Mouse (Mus musculus) c-Kit-negative CD71-positive TER-119-positive erythroid progenitor cells, embryonic 14.5 days (primary cell): Measurements from ENCODE around the gene Zbtb40.

Source experiments
- DNase-seq: peaks from one replicate; pipeline ENCODE4 v3.0.0-alpha.2; 2013; ENCODE audit warnings: low read depth, low spot score

Gene Zbtb40

DNA sequence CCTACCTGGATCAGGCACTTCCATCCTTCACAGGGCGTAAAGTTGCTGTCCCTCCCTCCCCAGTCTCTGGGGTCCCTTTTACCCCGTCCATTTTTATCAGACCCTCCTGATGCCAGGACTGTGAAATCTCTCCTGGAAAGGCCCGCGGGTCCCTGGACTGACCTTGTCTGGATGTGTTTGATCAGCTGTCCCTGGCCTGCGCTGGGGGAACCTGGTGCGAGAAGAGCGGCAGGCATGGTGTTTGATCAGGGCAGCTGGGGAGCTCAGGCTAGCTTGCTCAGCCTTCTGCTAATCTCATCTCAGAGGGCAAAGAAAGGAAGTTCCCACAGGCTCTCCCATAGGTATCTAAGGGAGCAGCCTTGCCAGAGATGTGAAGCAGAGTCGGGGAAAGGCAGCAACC lies 71.4 kb downstream of the Zbtb40 start:
- DNase-seq, result no peak

DNA sequence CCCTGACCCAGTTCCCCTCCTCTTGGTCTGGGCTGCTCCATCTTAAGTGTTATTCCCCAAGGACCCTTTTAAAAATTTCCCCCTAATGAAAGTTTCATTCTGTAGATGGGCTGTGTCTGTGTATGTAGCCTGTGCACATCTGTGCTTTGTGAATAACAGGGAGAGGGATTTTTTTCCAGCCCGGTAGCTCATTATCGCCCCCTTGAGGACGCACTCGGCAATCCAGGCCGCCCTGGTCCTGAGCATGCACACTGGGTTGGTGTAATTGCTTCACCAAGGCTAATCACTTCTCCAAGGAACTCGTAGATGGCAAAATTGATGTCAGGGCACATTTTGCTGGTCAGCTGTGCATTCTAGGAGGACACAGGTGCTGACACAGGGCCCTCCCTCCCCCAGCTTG lies 77.7 kb downstream of the Zbtb40 start:
- DNase-seq, result peak; percentile 42

DNA sequence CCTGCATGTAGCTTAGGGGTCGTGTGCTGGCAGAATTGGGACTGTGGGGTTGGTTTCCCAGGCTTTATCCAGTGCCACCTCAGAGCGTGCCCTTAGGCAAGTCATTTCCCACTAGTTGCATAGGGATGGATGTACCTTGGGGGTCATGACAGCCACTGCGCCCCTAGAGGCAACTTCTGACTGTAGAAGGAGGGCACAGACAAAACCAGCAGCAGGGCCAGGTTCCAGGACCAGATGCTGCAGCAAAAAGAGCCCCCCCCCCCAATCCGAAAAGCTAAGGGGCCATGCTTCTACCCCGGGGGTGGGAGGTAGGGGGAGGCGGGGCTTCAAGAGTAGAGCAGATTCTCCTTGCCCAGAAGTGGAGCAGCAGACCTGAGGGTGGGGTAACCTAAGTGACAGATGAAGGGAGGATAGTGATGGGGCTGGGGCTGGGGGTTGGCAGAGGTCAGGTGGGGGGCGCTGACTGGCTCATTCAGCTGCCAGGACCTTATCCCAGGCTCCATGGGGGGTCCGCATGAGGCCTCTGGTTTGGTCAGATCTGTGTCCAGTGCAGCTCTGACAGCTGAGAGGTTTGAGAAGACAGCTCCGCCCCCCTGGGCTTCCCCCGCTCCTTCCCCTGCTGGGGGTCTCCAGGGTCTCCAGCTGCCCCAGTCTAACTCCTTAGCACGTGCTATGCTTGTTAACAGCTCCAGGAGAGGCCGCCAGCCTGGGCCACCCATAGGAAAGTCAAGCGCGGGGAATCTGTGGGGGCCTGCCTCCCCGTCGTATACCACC lies 78.9 kb downstream of the Zbtb40 start:
- no peak for DNase-seq

DNA sequence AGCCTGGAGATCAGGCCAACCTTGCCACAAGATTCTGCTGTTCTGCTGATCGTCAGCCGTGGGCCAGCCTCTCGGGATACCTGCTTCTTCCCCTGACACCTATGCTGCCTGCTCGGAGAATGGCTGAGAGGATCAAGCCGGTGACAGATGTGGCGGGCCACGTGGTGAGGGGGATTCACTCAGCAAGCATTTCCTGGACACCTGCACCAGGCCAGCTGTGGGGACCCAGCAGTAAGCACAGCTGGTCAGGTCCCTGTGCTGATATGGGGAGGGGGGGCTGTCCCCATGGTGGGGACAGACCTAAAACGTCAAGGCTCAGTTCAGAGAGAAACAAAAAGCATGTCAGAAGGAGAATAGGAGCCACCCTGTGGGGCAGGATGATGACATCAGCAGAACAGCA lies 79.5 kb downstream of the Zbtb40 start:
- no peak for DNase-seq

GRCm38 (mm10) chr4:136967511-136967910 lies 81.1 kb downstream of the Zbtb40 start:
- no peak for DNase-seq

DNA sequence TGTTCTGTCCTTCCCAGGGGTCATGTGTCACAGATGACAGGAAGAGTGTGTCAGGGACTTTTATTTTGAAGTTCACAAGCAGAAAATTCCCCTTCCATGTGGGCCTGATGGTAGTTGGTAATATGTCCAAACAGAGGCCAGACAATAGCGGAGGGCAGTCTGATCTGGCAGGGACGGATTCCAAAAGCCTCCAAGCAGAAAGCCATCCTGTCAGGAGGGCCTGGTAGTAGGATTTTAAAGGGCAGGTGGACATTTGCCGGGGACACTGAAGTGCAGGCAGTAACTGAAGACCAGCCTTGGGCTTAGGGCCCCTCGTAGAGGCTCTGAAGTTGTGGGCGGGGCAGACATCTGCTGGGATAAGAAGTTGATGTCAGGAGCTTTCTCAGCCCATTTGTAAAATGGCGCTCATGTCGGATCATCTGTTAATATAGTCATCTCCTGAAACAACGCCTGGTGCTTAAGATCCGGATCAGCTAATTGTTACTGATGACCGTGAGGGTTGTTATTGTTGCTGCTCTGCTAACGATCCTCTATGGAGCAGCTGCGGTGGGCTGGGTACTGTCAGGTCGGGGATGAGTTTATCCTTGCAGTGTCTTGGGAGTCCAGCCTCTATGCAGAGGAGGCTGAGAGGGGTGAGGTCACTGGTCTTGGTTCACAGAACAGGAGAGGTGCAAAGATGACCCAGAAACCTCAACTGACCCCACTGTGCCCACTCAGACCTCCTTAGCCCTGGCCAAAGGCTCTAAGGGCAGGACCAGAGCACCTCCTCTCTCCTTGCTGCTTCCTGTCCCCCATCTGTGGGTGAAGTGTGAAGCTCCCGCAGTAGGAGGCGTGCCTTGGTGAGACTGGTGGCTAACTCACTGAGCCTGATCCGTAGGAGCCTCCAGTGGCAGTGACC lies 81.9 kb downstream of the Zbtb40 start:
- DNase-seq, result no peak

GRCm38 (mm10) chr4:136964990-136965421 lies 83.6 kb downstream of the Zbtb40 start:
- DNase-seq, result no peak

GRCm38 (mm10) chr4:136962447-136962846 lies 86.2 kb downstream of the Zbtb40 start:
- DNase-seq, result no peak

DNA sequence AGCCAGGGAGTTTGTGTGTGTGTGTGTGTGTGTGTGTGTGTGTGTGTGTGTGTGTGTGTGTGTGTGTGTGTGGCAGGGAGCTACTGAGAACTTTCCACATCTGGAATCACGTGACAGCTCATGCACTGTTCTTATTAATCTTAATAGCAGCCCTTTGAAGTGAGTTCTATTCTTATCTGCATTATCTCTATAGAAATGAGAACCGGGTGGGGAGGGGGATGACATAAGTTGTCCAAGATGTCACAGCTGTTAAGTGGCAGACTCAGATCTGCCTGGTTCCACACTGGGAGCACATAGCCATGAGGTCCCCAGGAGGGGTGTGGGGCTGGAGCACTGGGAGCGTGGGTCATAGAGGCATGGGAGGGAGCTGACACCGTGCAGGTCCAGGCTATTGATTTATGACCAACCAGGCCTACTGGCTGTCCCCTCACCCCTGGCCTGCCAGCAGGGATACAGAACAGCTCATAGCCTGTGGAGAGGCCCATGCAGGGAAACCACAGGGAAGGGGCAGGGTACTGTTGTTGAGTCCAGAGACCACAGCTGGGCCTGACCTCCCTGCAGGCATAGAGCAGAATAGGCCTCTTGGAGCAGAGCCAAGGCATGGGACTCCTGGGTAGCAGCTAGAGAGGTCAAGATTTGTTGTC lies 86.8 kb downstream of the Zbtb40 start:
- DNase-seq, result no peak

- DNase-seq, result no peak
Measured at GRCm38 (mm10) chr4:136960581-136960980, 88.0 kb downstream of the Zbtb40 start.

DNA sequence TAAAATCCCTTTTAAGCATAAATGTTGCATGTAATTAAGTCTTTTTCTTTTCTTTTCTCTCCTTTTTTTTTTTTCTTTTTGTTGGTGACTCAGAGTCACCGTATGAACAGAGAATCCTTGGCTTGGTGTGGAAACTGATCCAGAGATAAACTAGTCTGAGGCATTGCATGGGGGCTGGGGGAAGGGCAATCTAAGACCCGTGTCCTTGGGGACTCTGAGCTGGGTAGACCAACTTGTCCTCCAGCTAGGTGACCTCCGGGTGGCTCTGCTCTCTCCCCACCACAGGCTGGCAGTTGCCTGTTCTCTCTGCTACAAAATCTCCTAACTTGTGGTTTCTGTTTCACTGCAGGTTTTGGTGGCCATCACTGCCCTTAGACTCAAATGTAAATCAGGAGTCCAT lies 88.5 kb downstream of the Zbtb40 start:
- no peak for DNase-seq

GRCm38 (mm10) chr4:136956751-136957446 lies 91.7 kb downstream of the Zbtb40 start, which contains the start of gene Epha8:
Gene Epha8 (minus strand): TSS chr4:136956816.
- DNase-seq, result no peak

DNA sequence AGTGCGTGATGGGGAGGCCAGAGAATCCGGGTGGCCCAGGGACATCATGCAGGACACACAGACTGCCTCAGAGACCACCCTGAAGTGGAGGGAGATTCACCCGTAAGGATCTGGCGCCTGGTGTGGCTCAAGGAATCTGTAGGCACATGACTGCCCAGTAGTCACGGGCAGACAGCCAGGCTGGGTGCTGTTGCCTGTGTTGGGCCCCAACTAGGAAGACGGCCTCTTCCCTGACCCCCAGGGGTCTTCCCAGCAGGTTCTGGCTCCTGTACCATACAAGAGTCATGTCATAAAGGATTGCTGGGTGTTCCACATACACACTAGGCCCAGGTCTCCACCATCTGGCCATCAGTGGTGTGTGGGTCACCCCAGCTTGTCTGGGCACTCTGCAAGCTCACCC lies 94.0 kb downstream of the Zbtb40 start:
- DNase-seq, result no peak

DNA sequence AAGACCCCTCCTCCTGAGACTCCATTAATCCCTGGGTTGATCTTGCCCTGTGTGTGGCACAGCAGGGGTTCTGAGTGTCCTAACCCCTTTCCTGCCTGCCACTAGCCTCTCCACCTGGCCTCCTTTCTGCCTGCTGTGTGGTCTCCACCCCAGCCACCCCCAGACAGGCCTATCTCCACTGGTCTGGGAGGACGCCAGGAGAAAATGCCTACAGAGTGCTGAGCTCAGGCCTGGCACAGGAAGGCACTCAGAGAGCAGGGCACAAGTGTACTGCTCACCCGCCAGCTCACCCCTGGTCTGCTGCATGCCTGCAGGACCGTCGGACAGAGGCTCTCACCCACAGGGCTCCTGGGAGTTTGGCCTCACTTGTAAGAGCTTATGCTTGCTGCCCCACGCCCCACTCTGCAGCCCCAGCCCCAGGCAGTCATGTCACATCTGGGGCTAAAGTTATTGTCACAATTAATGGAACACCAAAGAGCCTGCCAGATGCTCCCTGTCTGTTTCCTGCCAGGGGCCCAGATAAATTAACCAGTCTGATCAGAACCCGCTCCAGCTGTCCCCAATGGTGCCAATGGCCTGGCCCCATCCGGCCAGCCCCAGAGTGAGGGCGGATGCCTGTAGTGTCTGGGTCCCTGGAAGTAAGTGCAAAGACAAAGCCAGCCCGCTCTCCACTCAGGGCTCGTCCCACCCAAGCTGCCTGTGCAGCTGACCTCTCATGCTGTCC lies 99.2 kb downstream of the Zbtb40 start:
- no peak for DNase-seq

DNA sequence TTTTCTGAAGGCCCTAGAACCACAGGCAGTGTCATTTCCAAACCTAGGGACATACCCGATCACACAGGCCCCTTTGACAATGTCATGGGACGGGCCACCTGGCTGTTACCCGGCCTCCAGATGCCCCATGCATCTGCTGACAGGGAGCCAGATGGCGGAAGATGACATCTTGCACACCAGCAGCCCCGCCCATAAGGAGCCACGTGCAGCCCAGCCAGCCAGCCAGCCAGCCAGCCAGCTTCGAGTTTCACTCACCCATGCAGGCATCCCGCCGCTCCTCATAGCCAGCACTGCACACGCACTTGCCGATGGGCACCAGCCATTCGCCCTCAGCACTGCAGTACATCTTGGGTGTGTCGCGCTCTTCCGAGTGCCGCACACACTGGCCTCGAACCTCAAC lies 103.2 kb downstream of the Zbtb40 start:
- no peak for DNase-seq

DNA sequence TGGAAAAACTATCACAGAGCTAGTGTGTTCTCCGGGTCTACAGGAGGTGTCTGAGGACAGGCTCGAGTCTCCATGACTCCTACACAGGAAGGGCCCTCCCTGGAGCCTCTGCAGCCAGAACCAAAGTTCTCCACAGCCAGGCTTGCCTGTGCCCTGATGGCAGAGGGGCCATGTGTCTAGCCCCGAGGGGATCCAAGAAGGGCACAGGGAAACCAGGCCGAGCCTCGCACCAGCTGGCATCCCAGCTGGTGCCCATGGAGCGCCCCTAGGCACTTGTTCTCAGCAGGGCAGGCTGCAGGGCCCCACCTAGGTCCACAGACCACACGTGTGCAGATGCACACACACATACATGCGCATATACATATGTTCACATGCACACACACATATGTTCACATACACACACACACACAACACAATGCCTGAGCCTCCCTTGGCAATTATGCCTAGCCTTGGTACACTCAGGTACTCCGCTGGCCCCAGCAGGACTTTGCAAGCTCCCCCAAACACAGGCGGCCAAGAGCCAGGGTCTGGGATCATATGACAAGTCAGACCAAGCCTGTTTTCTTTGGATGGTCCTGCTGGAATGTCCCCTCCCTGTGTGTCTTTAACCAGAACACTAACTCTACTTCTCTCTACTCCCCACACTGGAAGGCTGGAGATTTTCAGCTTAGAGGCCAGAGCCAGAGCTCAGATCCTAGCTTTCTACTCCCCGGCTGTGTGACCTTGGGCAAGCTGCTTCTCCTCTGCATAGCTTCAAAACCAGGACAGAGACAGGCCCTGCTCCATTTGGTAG lies 103.8 kb downstream of the Zbtb40 start:
- DNase-seq, result no peak

GRCm38 (mm10) chr4:136943175-136943574 lies 105.4 kb downstream of the Zbtb40 start:
- no peak for DNase-seq

GRCm38 (mm10) chr4:136942761-136943160 lies 105.8 kb downstream of the Zbtb40 start:
- DNase-seq, result no peak

GRCm38 (mm10) chr4:136937935-136938334 lies 110.7 kb downstream of the Zbtb40 start:
- DNase-seq, result no peak

- no peak for DNase-seq
Measured at GRCm38 (mm10) chr4:136937344-136937743, 111.3 kb downstream of the Zbtb40 start.
